Mouse (Mus musculus): Measurements from ENCODE around the gene Wnk4.
A peak's percentile ranks its signal among the peaks of the same experiment; 100 is the strongest.

The Wnk4 gene

GRCm38 (mm10) chr11:101259948-101260825 is at the start of gene Wnk4:
Gene Wnk4, plus strand, starts transcription at chr11:101260567.
- peak; percentile 93 to 97 for DNase-seq

- DNase-seq: peak in 1 of 2 experiments; percentile 48
Measured at GRCm38 (mm10) chr11:101211970-101212369, 48.4 kb upstream of the Wnk4 start.

GRCm38 (mm10) chr11:101216936-101217335 is 43.4 kb upstream of the Wnk4 start:
- DNase-seq: no peak

- DNase-seq: peak in 1 of 2 experiments; percentile 35
Measured at GRCm38 (mm10) chr11:101218436-101219055, 41.8 kb upstream of the Wnk4 start.

- no peak for DNase-seq
Measured at GRCm38 (mm10) chr11:101220853-101221252, 39.5 kb upstream of the Wnk4 start.

- no peak for DNase-seq
Measured at GRCm38 (mm10) chr11:101221306-101221986, 38.9 kb upstream of the Wnk4 start.

GRCm38 (mm10) chr11:101224337-101224736 is 36.0 kb upstream of the Wnk4 start:
- no peak for DNase-seq

- DNase-seq: no peak
Measured at GRCm38 (mm10) chr11:101225331-101226064, 34.9 kb upstream of the Wnk4 start.

- DNase-seq: peak; percentile 92 to 95
Measured at GRCm38 (mm10) chr11:101226065-101226701, 34.2 kb upstream of the Wnk4 start, which contains the start of gene Ezh1. Gene Ezh1, minus strand, starts transcription at chr11:101226463.

- peak; percentile 51 to 67 for DNase-seq
Measured at GRCm38 (mm10) chr11:101229361-101229900, 30.9 kb upstream of the Wnk4 start.

GRCm38 (mm10) chr11:101230061-101230511 is 30.3 kb upstream of the Wnk4 start:
- peak; percentile 39 to 69 for DNase-seq

- DNase-seq: no peak
Measured at GRCm38 (mm10) chr11:101230526-101230925, 29.8 kb upstream of the Wnk4 start.

- DNase-seq: peak; percentile 67 to 91
Measured at GRCm38 (mm10) chr11:101230991-101231871, 29.1 kb upstream of the Wnk4 start.

GRCm38 (mm10) chr11:101232010-101232839 is 28.1 kb upstream of the Wnk4 start:
- peak; percentile 32 to 55 for DNase-seq

- no peak for DNase-seq
Measured at GRCm38 (mm10) chr11:101233240-101233639, 27.1 kb upstream of the Wnk4 start.

GRCm38 (mm10) chr11:101234124-101234523 is 26.2 kb upstream of the Wnk4 start:
- DNase-seq: no peak

- DNase-seq: no peak
Measured at GRCm38 (mm10) chr11:101235429-101235828, 24.9 kb upstream of the Wnk4 start.

GRCm38 (mm10) chr11:101236782-101237181 is 23.6 kb upstream of the Wnk4 start:
- DNase-seq: no peak

- DNase-seq: no peak
Measured at GRCm38 (mm10) chr11:101238071-101238647, 22.2 kb upstream of the Wnk4 start.
